Mouse (Mus musculus): ENCODE data around the gene Zfhx3. TPM values are rescaled to one million over a fixed set of nuclear protein-coding genes. Genes with fewer than 3 reads are reported as not detected.

Gene Zfhx3
- total and polyA plus RNA-seq, 2 experiments from 2014 or later = 9.6 to 13.8 TPM

DNA sequence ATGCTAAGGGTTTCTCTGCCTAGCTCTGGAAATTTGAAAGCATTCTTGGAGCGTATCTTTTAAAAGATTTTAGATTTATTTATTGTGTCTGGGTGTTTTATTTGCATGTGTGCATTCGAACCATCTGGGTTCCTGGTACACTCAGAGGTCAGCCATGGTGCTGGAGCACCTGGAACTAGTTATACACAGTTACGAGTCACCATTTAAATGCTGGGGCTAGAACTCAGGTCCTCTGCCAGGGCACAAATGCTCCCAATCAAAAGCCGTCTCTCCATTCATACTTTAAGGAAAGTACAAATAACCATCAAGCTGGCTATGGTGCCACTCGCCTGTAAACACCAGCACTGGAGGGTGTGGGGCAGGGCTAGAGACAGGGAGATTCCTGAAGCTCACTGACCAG, 1047.4 kb downstream of the Zfhx3 start:
- 86% methylated on average over 5 of the region's 5 CpGs for WGBS
- no peak overlapping the region for H3K4me3 ChIP-seq (ENCODE audit: low read depth, low read length)
- H3K9ac ChIP-seq = no peak overlapping the region
- H3K36me3 ChIP-seq (ENCODE audit: insufficient read depth) = no peaks in the 10 kb centered on the region
- no peak overlapping the region for H3K27ac ChIP-seq (ENCODE audit: low read depth, low read length)
- DNase-seq = no peak
- no peak for TF ChIP-seq CTCF (IDR thresholded peaks at IDR 0.05; ENCODE audit: low read depth)
- no peaks in the 10 kb centered on the region for H3K27me3 ChIP-seq (ENCODE audit: insufficient read depth, low read length)
- no peak overlapping the region for H3K4me2 ChIP-seq (ENCODE audit: low read depth)
- H3K4me1 ChIP-seq (ENCODE audit: insufficient read depth) = no peaks in the 10 kb centered on the region
- no peaks in the 10 kb centered on the region for H3K9me3 ChIP-seq (ENCODE audit: low read length)
- ATAC-seq = no peak

DNA sequence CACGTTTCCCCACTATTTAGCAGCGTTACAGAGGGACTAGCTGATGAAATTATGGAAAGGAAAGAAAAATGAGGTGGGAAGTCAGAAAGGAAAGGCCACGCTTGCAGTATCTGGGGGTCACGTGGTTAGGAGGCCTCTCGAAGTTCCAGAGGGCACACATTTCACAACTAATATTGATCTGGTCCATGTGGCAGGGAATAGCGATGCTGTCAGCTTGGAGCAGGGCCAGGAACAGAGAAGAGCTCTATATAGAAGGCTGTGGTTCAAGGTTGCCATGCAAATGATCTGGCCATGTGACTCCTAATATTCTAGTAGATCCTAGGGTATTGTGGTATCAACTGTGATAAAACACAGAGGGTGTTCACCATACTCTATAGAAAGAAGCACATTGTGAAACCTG, 1048.1 kb downstream of the Zfhx3 start:
- Histone ChIP-seq H3K4me3 (ENCODE audit: low read depth, low read length) (no peak overlapping the region), H3K4me2 (ENCODE audit: low read depth) (no peak overlapping the region), H3K27me3 (ENCODE audit: insufficient read depth, low read length) (no peaks in the 10 kb centered on the region), H3K9ac (no peak overlapping the region), H3K36me3 (ENCODE audit: insufficient read depth) (no peaks in the 10 kb centered on the region), H3K9me3 (ENCODE audit: low read length) (no peaks in the 10 kb centered on the region), H3K4me1 (ENCODE audit: insufficient read depth) (no peaks in the 10 kb centered on the region), H3K27ac (ENCODE audit: low read depth, low read length) (no peak overlapping the region)
- ATAC-seq (no peak), DNase-seq (no peak)
- TF ChIP-seq CTCF (IDR thresholded peaks at IDR 0.05; ENCODE audit: low read depth) = no peak
- WGBS = 83% methylated on average over 6 of the region's 6 CpGs

DNA sequence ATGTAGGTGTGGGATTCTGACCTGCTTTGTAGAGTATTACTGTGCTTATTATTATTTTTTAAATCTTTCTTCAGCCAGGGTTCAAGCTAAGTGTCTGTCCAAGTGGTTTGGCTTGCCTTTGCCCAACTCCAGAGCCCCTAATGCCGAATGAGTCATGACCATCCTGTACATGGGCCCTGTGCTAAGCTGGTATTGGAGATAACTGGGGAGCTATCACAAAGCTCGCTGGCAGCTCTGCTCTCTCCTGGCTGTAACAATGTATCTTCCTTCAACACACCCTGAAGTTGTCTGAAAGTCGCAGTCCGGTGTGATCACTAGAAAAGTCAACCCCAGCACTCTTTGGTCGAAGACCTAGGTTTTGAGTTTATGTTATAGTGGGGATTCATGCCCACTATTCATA, 1049.0 kb downstream of the Zfhx3 start:
- no peaks in the 10 kb centered on the region for H3K27me3 ChIP-seq (ENCODE audit: insufficient read depth, low read length)
- H3K27ac ChIP-seq (ENCODE audit: low read depth, low read length) = no peak overlapping the region
- H3K4me1 ChIP-seq (ENCODE audit: insufficient read depth) = no peaks in the 10 kb centered on the region
- no peak overlapping the region for H3K4me2 ChIP-seq (ENCODE audit: low read depth)
- H3K4me3 ChIP-seq (ENCODE audit: low read depth, low read length) = no peak overlapping the region
- DNase-seq (no peak), ATAC-seq (no peak)
- no peaks in the 10 kb centered on the region for H3K36me3 ChIP-seq (ENCODE audit: insufficient read depth)
- WGBS = 93% methylated on average over 5 of the region's 5 CpGs
- no peak overlapping the region for H3K9ac ChIP-seq
- no peak for TF ChIP-seq CTCF (IDR thresholded peaks at IDR 0.05; ENCODE audit: low read depth)
- no peaks in the 10 kb centered on the region for H3K9me3 ChIP-seq (ENCODE audit: low read length)

DNA sequence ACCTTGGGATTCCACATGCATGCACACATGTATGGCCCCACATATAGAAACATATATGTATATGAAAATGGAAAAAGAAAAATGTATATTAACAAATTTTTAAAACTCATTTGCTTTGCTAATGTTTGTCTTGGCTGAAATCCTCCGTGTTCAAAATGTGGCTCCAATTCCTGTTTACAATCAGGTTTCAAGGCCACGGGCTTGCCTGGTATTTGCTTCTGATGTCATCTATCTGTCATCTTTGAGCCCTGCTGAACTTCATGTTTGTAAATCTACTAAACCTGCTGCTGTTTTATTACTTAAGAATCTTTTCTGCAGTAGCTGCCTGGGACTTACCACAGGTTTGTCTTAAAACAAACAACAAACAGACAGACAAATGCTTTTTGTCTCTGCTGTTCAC, 1051.3 kb downstream of the Zfhx3 start:
- 81% methylated on average over 2 of the region's 2 CpGs for WGBS
- Histone ChIP-seq H3K4me1 (ENCODE audit: insufficient read depth) (0 out of 2 replicates have a peak, but pooled peaks cover 3% of the 10 kb centered on the region), H3K36me3 (ENCODE audit: insufficient read depth) (no peaks in the 10 kb centered on the region), H3K9me3 (ENCODE audit: low read length) (no peaks in the 10 kb centered on the region), H3K4me3 (ENCODE audit: low read depth, low read length) (no peak overlapping the region), H3K27ac (ENCODE audit: low read depth, low read length) (no peak overlapping the region), H3K27me3 (ENCODE audit: insufficient read depth, low read length) (no peaks in the 10 kb centered on the region), H3K4me2 (ENCODE audit: low read depth) (no peak overlapping the region), H3K9ac (no peak overlapping the region)
- no peak for ATAC-seq
- DNase-seq = no peak
- no peak for TF ChIP-seq CTCF (IDR thresholded peaks at IDR 0.05; ENCODE audit: low read depth)

DNA sequence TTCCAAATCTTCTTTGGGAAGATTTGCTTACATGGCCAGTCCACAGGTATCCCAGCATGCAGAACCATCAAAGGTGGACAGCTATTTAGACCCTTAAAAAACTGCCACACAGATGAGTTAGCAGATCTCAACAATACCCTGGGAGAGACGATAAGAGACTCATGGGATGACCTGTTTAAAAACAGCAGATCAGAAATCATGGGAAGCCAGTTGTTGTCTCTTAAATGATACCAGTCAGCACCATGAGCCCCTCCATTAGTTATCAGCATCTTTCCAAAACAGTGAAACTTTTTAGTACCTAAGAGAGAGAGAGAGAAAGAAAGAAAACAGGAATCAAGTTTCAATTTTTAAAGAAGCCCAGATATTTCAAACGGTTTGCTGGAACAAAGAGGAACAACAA, 1051.7 kb downstream of the Zfhx3 start:
- Histone ChIP-seq H3K4me2 (ENCODE audit: low read depth) (no peak overlapping the region), H3K27ac (ENCODE audit: low read depth, low read length) (no peak overlapping the region), H3K9me3 (ENCODE audit: low read length) (no peaks in the 10 kb centered on the region), H3K27me3 (ENCODE audit: insufficient read depth, low read length) (no peaks in the 10 kb centered on the region), H3K4me3 (ENCODE audit: low read depth, low read length) (no peak overlapping the region), H3K9ac (no peak overlapping the region), H3K36me3 (ENCODE audit: insufficient read depth) (no peaks in the 10 kb centered on the region), H3K4me1 (ENCODE audit: insufficient read depth) (0 out of 2 replicates have a peak, but pooled peaks cover 3% of the 10 kb centered on the region)
- no peak for ATAC-seq
- DNase-seq = no peak
- no peak for TF ChIP-seq CTCF (IDR thresholded peaks at IDR 0.05; ENCODE audit: low read depth)
- WGBS = 61% methylated on average over 2 of the region's 2 CpGs

DNA sequence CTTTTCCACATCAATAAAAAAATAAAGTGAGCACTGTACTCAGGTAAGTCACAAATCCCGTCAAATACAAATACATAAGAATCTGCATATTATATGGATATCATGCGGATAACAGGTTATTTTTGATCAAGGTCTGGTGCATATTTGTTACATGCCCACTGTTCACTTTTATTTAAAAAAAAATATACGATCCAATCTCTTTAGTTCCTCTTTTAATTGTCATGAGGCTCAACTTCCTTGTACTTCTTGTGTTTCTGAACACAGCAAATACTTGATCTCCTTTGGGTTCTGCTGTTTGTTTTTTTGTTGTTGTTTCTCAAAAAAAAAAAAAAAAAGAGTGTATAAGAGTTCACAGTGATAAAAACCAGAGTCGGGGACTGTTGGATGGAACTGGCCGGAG, 1052.4 kb downstream of the Zfhx3 start:
- TF ChIP-seq CTCF (IDR thresholded peaks at IDR 0.05; ENCODE audit: low read depth) = no peak
- no peaks in the 10 kb centered on the region for H3K36me3 ChIP-seq (ENCODE audit: insufficient read depth)
- no peak overlapping the region for H3K9ac ChIP-seq
- H3K4me2 ChIP-seq (ENCODE audit: low read depth) = no peak overlapping the region
- H3K4me3 ChIP-seq (ENCODE audit: low read depth, low read length) = no peak overlapping the region
- no peaks in the 10 kb centered on the region for H3K27me3 ChIP-seq (ENCODE audit: insufficient read depth, low read length)
- DNase-seq (no peak), ATAC-seq (no peak)
- no peaks in the 10 kb centered on the region for H3K9me3 ChIP-seq (ENCODE audit: low read length)
- WGBS = 89% methylated on average over 5 of the region's 5 CpGs
- no peak overlapping the region for H3K27ac ChIP-seq (ENCODE audit: low read depth, low read length)
- 0 out of 2 replicates have a peak, but pooled peaks cover 3% of the 10 kb centered on the region for H3K4me1 ChIP-seq (ENCODE audit: insufficient read depth)

DNA sequence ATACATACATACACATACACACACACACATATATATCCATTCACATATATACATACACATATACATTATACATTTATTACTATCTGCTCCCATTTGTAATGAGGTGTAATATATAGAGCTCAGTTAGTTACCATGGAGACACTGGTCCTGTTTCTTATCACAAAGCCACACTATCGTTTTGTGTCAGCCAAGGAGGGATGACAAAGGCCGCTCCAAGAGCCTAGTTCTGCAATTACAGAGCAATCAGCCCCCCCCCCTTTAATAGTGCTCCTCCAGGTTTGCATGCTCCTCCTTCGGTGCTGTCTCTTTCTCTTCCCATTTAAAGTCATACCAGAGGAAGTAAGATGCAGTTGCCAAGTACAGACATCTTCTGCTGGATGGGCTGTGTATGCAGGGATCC, 1054.9 kb downstream of the Zfhx3 start:
- WGBS = 38% methylated on average over 3 of the region's 3 CpGs
- Histone ChIP-seq H3K9me3 (ENCODE audit: low read length) (no peaks in the 10 kb centered on the region), H3K27ac (ENCODE audit: low read depth, low read length) (no peak overlapping the region), H3K4me2 (ENCODE audit: low read depth) (no peak overlapping the region), H3K4me1 (ENCODE audit: insufficient read depth) (0 out of 2 replicates have a peak, but pooled peaks cover 3% of the 10 kb centered on the region), H3K9ac (no peak overlapping the region), H3K27me3 (ENCODE audit: insufficient read depth, low read length) (no peaks in the 10 kb centered on the region), H3K36me3 (ENCODE audit: insufficient read depth) (no peaks in the 10 kb centered on the region), H3K4me3 (ENCODE audit: low read depth, low read length) (no peak overlapping the region)
- peak; percentile 21 for DNase-seq
- no peak for TF ChIP-seq CTCF (IDR thresholded peaks at IDR 0.05; ENCODE audit: low read depth)
- peak; percentile 34; the same call in 1 of the 2 replicates for ATAC-seq
